Mouse (Mus musculus): ENCODE results near the gene Bms1.

DNA sequence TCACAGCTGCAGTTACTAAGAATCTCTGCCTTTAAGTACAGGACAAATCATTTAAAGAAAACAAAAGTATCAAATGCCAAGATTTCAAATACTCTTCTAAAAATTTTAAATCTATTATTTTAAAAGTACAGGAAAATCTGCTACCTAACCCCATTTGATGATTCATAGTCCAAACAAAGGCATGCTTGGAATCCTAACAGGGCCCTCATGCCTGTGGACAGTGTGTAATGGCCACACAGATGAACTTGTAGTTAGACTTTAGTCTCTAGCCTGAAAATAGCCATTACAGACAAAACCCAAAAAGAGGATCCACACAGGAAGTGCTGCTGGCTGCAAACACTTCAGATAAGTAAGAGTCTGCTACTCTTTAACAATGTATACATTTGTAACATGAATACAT, 28.5 kb downstream of the Bms1 start:
- TF ChIP-seq POLR2A (IDR thresholded peaks at IDR 0.05; ENCODE audit: borderline replicate concordance, control insufficient read depth, low read depth, low read length), result no peak
- no peak for TF ChIP-seq CTCF (IDR thresholded peaks at IDR 0.05; ENCODE audit: control insufficient read depth, insufficient read depth, low read length)
